ENCODE assay signal across 14 mouse cellular contexts in the genomic region with DNA sequence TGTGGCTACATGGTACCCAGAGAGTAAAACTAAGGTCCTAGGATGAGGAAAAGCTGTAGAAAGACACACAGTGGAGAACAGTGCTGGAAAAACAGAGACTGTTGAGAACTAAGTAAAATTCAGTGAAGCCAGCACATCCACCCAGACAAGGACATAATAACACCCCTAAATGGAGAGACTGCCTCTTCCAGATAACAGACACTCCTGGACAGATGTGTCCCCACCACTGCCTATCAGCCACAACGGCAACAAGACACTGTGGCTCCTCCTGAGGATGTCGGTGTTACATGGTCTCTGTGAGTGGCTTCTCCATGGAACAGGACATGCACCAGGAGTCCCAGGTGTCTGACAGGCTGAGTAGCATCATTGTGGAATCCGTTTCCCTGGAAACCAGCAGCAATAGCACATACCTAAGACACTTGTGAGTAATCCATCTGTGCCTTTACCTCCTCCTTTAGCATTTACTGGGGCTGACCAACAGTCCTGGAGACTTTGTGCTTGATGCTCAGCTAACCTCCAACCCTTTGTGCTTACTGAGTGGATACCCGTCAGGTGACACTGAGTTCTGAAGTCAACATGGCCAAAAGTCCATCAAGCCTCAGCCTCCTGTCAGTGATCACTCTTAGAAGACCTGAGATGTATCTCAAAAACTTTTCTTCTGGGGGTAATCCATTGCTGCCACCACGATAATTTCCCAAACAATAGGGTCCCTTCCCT.
DNase-seq lines count a peak whose midpoint lies in the region; ATAC-seq lines count a peak whose summit lies in the region.
"Had no signal": no experiment of that assay in that cellular context is flagged by ENCODE, and none has a peak within 500 bp of the region (broad histone marks: within the 10 kb centered on the region; RNA-seq: fewer than 3 reads in every experiment).

No protein-coding gene starts in this region.

- peak; percentile 36 for DNase-seq in heart, adult 11 months
- no peak for DNase-seq in heart, embryonic 10.5 days (ENCODE audit: low spot score)
- no peak for DNase-seq in midbrain, embryonic 10.5 days (ENCODE audit: low spot score)
- no peak for DNase-seq in midbrain, embryonic 11.5 days (ENCODE audit: low spot score, missing footprints)
- DNase-seq in kidney, postnatal 25 days, result peak; percentile 39 to 78
- DNase-seq in midbrain, embryonic 14.5 days, result no peak
- DNase-seq in adrenal gland, adult 18-20 months (ENCODE audit: low spot score in 2 of 2), result no peak
- no peak for DNase-seq in layer of hippocampus, adult 9-10 months (ENCODE audit: low spot score)
- DNase-seq: lung, postnatal 4 days; right cerebral cortex, postnatal 14 days had no signal

- no peak overlapping the region for H3K4me2 ChIP-seq in midbrain, embryonic 11.5 days
- H3K4me2 ChIP-seq in midbrain, embryonic 14.5 days (ENCODE audit: low read length), result no peak overlapping the region
- H3K4me2 ChIP-seq: heart, embryonic 15.5 days had no signal

- no peaks in the 10 kb centered on the region for H3K9me3 ChIP-seq in heart, embryonic 10.5 days
- H3K9me3 ChIP-seq in midbrain, embryonic 10.5 days (replicated peaks), result 0 out of 2 replicates have a peak, but pooled peaks cover 3% of the 10 kb centered on the region
- H3K9me3 ChIP-seq in midbrain, embryonic 11.5 days (ENCODE audit: control insufficient read depth, low read length), result no peaks in the 10 kb centered on the region
- H3K9me3 ChIP-seq in midbrain, embryonic 14.5 days (ENCODE audit: control insufficient read depth, low read length), result no peaks in the 10 kb centered on the region
- H3K9me3 ChIP-seq: G1E; heart, embryonic 15.5 days; limb, embryonic 10.5 days had no signal

- WGBS in heart, embryonic 10.5 days, result 71% methylated on average over 5 of the region's 5 CpGs
- WGBS in midbrain, embryonic 10.5 days, result 87% methylated on average over 5 of the region's 5 CpGs
- 83% methylated on average over 5 of the region's 5 CpGs for WGBS in midbrain, embryonic 11.5 days
- WGBS in midbrain, embryonic 14.5 days, result 82% methylated on average over 5 of the region's 5 CpGs

- no peak overlapping the region for H3K27ac ChIP-seq in heart, embryonic 10.5 days
- H3K27ac ChIP-seq in midbrain, embryonic 10.5 days (replicated peaks), result peak overlapping the region; percentile 59; the same call in 1 of the 2 replicates
- no peak overlapping the region for H3K27ac ChIP-seq in midbrain, embryonic 11.5 days (ENCODE audit: low read depth, low read length)
- peak overlapping the region; percentile 50 for H3K27ac ChIP-seq in midbrain, embryonic 14.5 days (replicated peaks; ENCODE audit: low read depth, low read length)
- H3K27ac ChIP-seq: heart, embryonic 15.5 days had no signal

- no peaks in the 10 kb centered on the region for H3K27me3 ChIP-seq in heart, embryonic 10.5 days (ENCODE audit: insufficient read depth, poor library complexity, severe bottlenecking)
- H3K27me3 ChIP-seq in midbrain, embryonic 10.5 days (ENCODE audit: low read depth, poor library complexity, severe bottlenecking), result no peaks in the 10 kb centered on the region
- no peaks in the 10 kb centered on the region for H3K27me3 ChIP-seq in midbrain, embryonic 11.5 days (ENCODE audit: control insufficient read depth, insufficient read depth, low read length)
- no peaks in the 10 kb centered on the region for H3K27me3 ChIP-seq in midbrain, embryonic 14.5 days (ENCODE audit: control insufficient read depth, insufficient read depth, low read length)
- H3K27me3 ChIP-seq: heart, embryonic 15.5 days had no signal

- no peak for ATAC-seq in midbrain, embryonic 11.5 days (ENCODE audit: low FRiP score)
- no peak for ATAC-seq in midbrain, embryonic 14.5 days (ENCODE audit: low FRiP score, low TSS enrichment)
- ATAC-seq: intestine, postnatal 0 days had no signal

- no peak overlapping the region for H3K9ac ChIP-seq in midbrain, embryonic 11.5 days (ENCODE audit: low read length)
- H3K9ac ChIP-seq in midbrain, embryonic 14.5 days (replicated peaks; ENCODE audit: low read length), result no peak overlapping the region
- H3K9ac ChIP-seq: heart, embryonic 15.5 days had no signal

- no peak overlapping the region for H3K4me3 ChIP-seq in heart, embryonic 10.5 days
- no peak overlapping the region for H3K4me3 ChIP-seq in midbrain, embryonic 10.5 days
- no peak overlapping the region for H3K4me3 ChIP-seq in midbrain, embryonic 11.5 days (ENCODE audit: low read depth, low read length)
- H3K4me3 ChIP-seq in midbrain, embryonic 14.5 days (replicated peaks; ENCODE audit: low read depth, low read length), result no peak overlapping the region
- H3K4me3 ChIP-seq: heart, embryonic 15.5 days; limb, embryonic 10.5 days had no signal

- peaks cover 21% of the 10 kb centered on the region for H3K4me1 ChIP-seq in heart, embryonic 10.5 days
- H3K4me1 ChIP-seq in midbrain, embryonic 10.5 days, result peaks cover 35% of the 10 kb centered on the region
- peaks cover 13% of the 10 kb centered on the region for H3K4me1 ChIP-seq in midbrain, embryonic 11.5 days (ENCODE audit: control insufficient read depth, insufficient read depth, low read length)
- peaks cover 39% of the 10 kb centered on the region for H3K4me1 ChIP-seq in midbrain, embryonic 14.5 days (ENCODE audit: control insufficient read depth, insufficient read depth, low read length)

- no peaks in the 10 kb centered on the region for H3K36me3 ChIP-seq in heart, embryonic 10.5 days
- H3K36me3 ChIP-seq in midbrain, embryonic 10.5 days, result peaks cover 44% of the 10 kb centered on the region
- H3K36me3 ChIP-seq in midbrain, embryonic 11.5 days (ENCODE audit: control insufficient read depth, insufficient read depth, low read length), result 0 out of 2 replicates have a peak, but pooled peaks cover 2% of the 10 kb centered on the region
- peaks cover 3% of the 10 kb centered on the region; the same call in 1 of the 2 replicates for H3K36me3 ChIP-seq in midbrain, embryonic 14.5 days (ENCODE audit: control insufficient read depth, insufficient read depth, low read length)
- H3K36me3 ChIP-seq: heart, embryonic 15.5 days; limb, embryonic 10.5 days had no signal

Comparison
In these comparisons a context has a peak if more than half of its experiments do, and no peak if none do; other contexts are left out.
1. DNase-seq: peak in heart, adult 11 months (single experiment) and kidney, postnatal 25 days (2 of 2); none in heart, embryonic 10.5 days (single experiment), midbrain, embryonic 10.5 days (single experiment), midbrain, embryonic 11.5 days (single experiment), midbrain, embryonic 14.5 days (single experiment), adrenal gland, adult 18-20 months (0 of 2) and layer of hippocampus, adult 9-10 months (single experiment).
2. H3K27ac ChIP-seq: peak in midbrain, embryonic 10.5 days (single experiment) and midbrain, embryonic 14.5 days (single experiment); none in heart, embryonic 10.5 days (single experiment) and midbrain, embryonic 11.5 days (single experiment).